Mouse (Mus musculus): ENCODE results near the gene Rasip1.

DNA sequence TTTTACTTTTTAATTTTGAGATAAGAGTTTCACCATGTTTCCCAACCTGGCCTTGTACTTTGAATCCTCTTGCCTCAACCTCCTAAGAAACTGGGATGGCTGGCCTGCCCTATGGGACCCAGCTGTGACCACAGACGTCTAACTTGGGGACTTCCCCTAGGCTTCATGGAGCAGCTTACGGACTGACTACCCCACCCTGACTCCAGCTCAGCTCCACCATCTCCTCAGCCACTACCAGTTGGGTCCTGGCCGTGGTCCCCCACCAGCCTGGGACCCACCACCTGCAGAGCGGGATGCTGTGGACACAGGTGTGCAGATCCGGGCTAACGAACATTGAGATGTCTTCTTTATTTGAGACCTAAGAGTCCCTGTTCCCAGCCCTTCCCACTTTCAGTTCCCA is 10.4 kb downstream of the Rasip1 start:
- TF ChIP-seq CTCF (IDR thresholded peaks at IDR 0.05; ENCODE audit: low read depth), result no peak
- TF ChIP-seq EP300 (IDR thresholded peaks at IDR 0.05; ENCODE audit: low read depth), result no peak
